Mouse (Mus musculus) ES-E14 (cell line): ENCODE results near the gene Gnb1. TPM values are rescaled to one million over a fixed set of nuclear protein-coding genes. Genes with fewer than 3 reads are reported as not detected.

Experiments used
- DNase-seq: peaks from one replicate; pipeline ENCODE4 v3.0.0-alpha.2; 2013; ENCODE audit warnings: low read depth, low spot score
- H3K27ac ChIP-seq: 2 replicates; pipeline ENCODE4 v1.5.1; 2012; ENCODE audit warnings: low read depth, mild to moderate bottlenecking, low read length, moderate library complexity, mixed read lengths; ENCODE audit not compliant: poor library complexity, insufficient read depth, severe bottlenecking
- H3K36me3 ChIP-seq: 2 replicates; pipeline ENCODE4 v1.6.1; 2012; ENCODE audit warnings: mild to moderate bottlenecking, low read length, moderate library complexity, mixed read lengths; ENCODE audit not compliant: control insufficient read depth, poor library complexity, insufficient read depth, severe bottlenecking
- H3K4me1 ChIP-seq, 2 experiments: fragments of 150-350 bp in 1 of 2; sonication (generic) in 1 of 2; 2 replicates each; pipeline ENCODE4 v1.6.1; 2012; ENCODE audit warnings: low read length in 2 of 2, mild to moderate bottlenecking in 1 of 2, mixed read lengths in 1 of 2; ENCODE audit not compliant: control insufficient read depth in 2 of 2, insufficient read depth in 2 of 2, poor library complexity in 1 of 2
- H3K4me3 ChIP-seq, 2 experiments: fragments of 150-350 bp in 1 of 2; sonication (generic) in 1 of 2; 2 replicates each; pipeline ENCODE4 v1.5.1; 2012; ENCODE audit warnings: low read length in 2 of 2, low read depth in 1 of 2, mild to moderate bottlenecking in 1 of 2, mixed read lengths in 1 of 2; ENCODE audit not compliant: insufficient read depth in 1 of 2, poor library complexity in 1 of 2, severe bottlenecking in 1 of 2
- H3K9ac ChIP-seq: 2 replicates; pipeline ENCODE4 v1.6.1; 2012; ENCODE audit warnings: low read depth, mild to moderate bottlenecking, low read length, mixed read lengths; ENCODE audit not compliant: poor library complexity, insufficient read depth, severe bottlenecking
- H3K9me3 ChIP-seq: fragments of 150-350 bp; sonication (generic); 2 replicates; pipeline ENCODE4 v1.6.1; 2012; ENCODE audit warnings: low read depth, mild to moderate bottlenecking, low read length; ENCODE audit not compliant: control insufficient read depth, insufficient read depth
- CHD2 ChIP-seq: IDR thresholded peaks from 2 replicates; pipeline ENCODE4 v1.6.1; 2014; ENCODE audit warnings: mild to moderate bottlenecking, low read depth, low read length, inconsistent platforms
- HCFC1 ChIP-seq: IDR thresholded peaks from 2 replicates; pipeline ENCODE4 v1.6.1; 2012; ENCODE audit warnings: low read length, inconsistent platforms, borderline replicate concordance; ENCODE audit not compliant: insufficient read depth
- MAFK ChIP-seq: IDR thresholded peaks from 2 replicates; pipeline ENCODE4 v1.6.1; 2014; ENCODE audit warnings: mild to moderate bottlenecking, low read depth, low read length, inconsistent platforms; ENCODE audit not compliant: insufficient read depth
- ZC3H11A ChIP-seq: IDR thresholded peaks from 2 replicates; pipeline ENCODE4 v1.6.1; 2012; ENCODE audit warnings: low read depth, mild to moderate bottlenecking, inconsistent platforms, low read length, borderline replicate concordance
- ZNF384 ChIP-seq: IDR thresholded peaks from 2 replicates; pipeline ENCODE4 v1.6.1; 2012; ENCODE audit warnings: low read depth, low read length, inconsistent platforms
- in situ Hi-C, 2 experiments: fragments of 600-800 bp; cut with MboI; formaldehyde crosslinking; loops; one replicate each; pipeline ENCODE4 v1.15.1; 2025; ENCODE audit warnings: low sequenced_read_pairs in 2 of 2, inconsistent platforms in 1 of 2; ENCODE audit not compliant: unreplicated experiment in 2 of 2
- total RNA-seq: library from RNA; depleted of rRNA; stranded (reverse); fragments of 300-350 nt; gene quantifications from 2 replicates; pipeline ENCODE4 v1.2.3, GENCODE M21; 2012

Gnb1 gene
- total RNA-seq, 1 experiment = 156 TPM

- Histone ChIP-seq H3K27ac (no peak overlapping the region), H3K36me3 (peaks cover 25% of the 10 kb centered on the region), H3K9me3 (no peaks in the 10 kb centered on the region), H3K4me3 (no peak overlapping the region), H3K4me1 (peaks cover 3 to 8% of the 10 kb centered on the region in 2 experiments; a peak in 3 of 4 replicates), H3K9ac (no peak overlapping the region)
- no peak for TF ChIP-seq HCFC1
- TF ChIP-seq CHD2 = no peak
- TF ChIP-seq ZNF384 = no peak
- TF ChIP-seq ZC3H11A = no peak
- TF ChIP-seq MAFK = no peak
- in situ Hi-C loops = no loop called here
- no peak for DNase-seq
These were observed 86.6 kb downstream of the Gnb1 start for GRCm38 (mm10) chr4:155577741-155578140.

- no peak overlapping the region for H3K27ac ChIP-seq
- no peak for TF ChIP-seq CHD2
- no peak for TF ChIP-seq ZNF384
- TF ChIP-seq ZC3H11A = no peak
- TF ChIP-seq MAFK = no peak
- no peak for TF ChIP-seq HCFC1
- H3K4me1 ChIP-seq = peaks cover under 1 to 5% of the 10 kb centered on the region in 2 experiments; a peak in 3 of 4 replicates
- no peaks in the 10 kb centered on the region for H3K9me3 ChIP-seq
- in situ Hi-C loops = no loop called here
- H3K4me3 ChIP-seq = no peak overlapping the region
- no peak for DNase-seq
- H3K36me3 ChIP-seq = peaks cover 25% of the 10 kb centered on the region
- no peak overlapping the region for H3K9ac ChIP-seq
These were observed 87.4 kb downstream of the Gnb1 start for GRCm38 (mm10) chr4:155578336-155579125.

- no peak for DNase-seq
- Histone ChIP-seq H3K9me3 (no peaks in the 10 kb centered on the region), H3K27ac (no peak overlapping the region), H3K4me1 (peaks cover 0 to 2% of the 10 kb centered on the region in 2 experiments; a peak in 2 of 4 replicates), H3K4me3 (no peak overlapping the region), H3K36me3 (peaks cover 34% of the 10 kb centered on the region), H3K9ac (no peak overlapping the region)
- TF ChIP-seq ZC3H11A = 0 out of 2 replicates have a peak, but pooled peaks have one; percentile 25
- no peak for TF ChIP-seq HCFC1
- no peak for TF ChIP-seq MAFK
- in situ Hi-C loops = no loop called here
These were observed 89.3 kb downstream of the Gnb1 start for GRCm38 (mm10) chr4:155580420-155580819.

- no peaks in the 10 kb centered on the region for H3K4me1 ChIP-seq
- H3K36me3 ChIP-seq = peaks cover 38% of the 10 kb centered on the region
- H3K27ac ChIP-seq = no peak overlapping the region
- no peak overlapping the region for H3K9ac ChIP-seq
- TF ChIP-seq CHD2 = no peak
- no peak for TF ChIP-seq MAFK
- no peak for TF ChIP-seq ZC3H11A
- TF ChIP-seq ZNF384 = no peak
- no peak for TF ChIP-seq HCFC1
- in situ Hi-C loops = no loop called here
- no peaks in the 10 kb centered on the region for H3K9me3 ChIP-seq
- H3K4me3 ChIP-seq = no peak overlapping the region
- no peak for DNase-seq
These were observed 91.2 kb downstream of the Gnb1 start for GRCm38 (mm10) chr4:155582279-155582905.

GRCm38 (mm10) chr4:155589356-155589755 is 98.2 kb downstream of the Gnb1 start:
- Histone ChIP-seq H3K36me3 (peaks cover 40% of the 10 kb centered on the region), H3K4me3 (no peak overlapping the region), H3K27ac (no peak overlapping the region), H3K9ac (no peak overlapping the region), H3K9me3 (no peaks in the 10 kb centered on the region), H3K4me1 (no peaks in the 10 kb centered on the region)
- DNase-seq = no peak
- in situ Hi-C loops = no loop called here
- no peak for TF ChIP-seq MAFK
- no peak for TF ChIP-seq HCFC1
- no peak for TF ChIP-seq ZC3H11A
- TF ChIP-seq CHD2 = no peak
- no peak for TF ChIP-seq ZNF384
